1 mouse cellular context compared by ENCODE assay signal in the genomic region with DNA sequence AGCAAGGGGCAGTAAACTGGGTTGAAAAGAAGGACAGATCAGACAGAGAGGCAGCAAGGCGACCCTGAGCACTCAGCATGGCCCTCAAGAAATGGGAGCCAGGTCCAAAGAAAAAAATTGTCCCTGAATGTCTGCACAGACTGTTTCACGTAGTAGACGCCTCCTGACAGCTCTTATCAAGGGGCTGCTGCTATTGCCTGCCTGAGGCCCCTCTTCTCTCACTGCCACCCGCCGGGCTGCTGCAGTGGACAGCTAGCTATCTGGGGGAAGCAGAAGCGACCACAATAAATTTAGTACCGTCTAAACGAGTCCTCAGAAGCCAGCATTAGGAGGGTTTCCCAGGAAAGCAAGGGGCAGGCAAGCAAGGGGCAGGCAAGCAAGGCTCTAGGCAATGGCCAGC.
TF ChIP-seq lines count a peak whose summit lies in the region.

No protein-coding gene starts in this region.

TF ChIP-seq in MEL, 35 proteins besides CTCF, POLR2A, EP300 and RAD21 (continued from another document):
- TF ChIP-seq GATA1 (IDR thresholded peaks at IDR 0.05; ENCODE audit: low read depth, low read length) = peak; percentile 51; the same call in 1 of the 2 replicates
- TF ChIP-seq SMC3 (IDR thresholded peaks at IDR 0.05; ENCODE audit: low read depth, low read length) = no peak
- TF ChIP-seq MAX (IDR thresholded peaks at IDR 0.05; ENCODE audit: low read length) = no peak
- no peak for TF ChIP-seq ETS1 (IDR thresholded peaks at IDR 0.05; ENCODE audit: low read depth, low read length)
- TF ChIP-seq HCFC1 (IDR thresholded peaks at IDR 0.05; ENCODE audit: low read depth, low read length) = no peak
- no peak for TF ChIP-seq USF1 (IDR thresholded peaks at IDR 0.05; ENCODE audit: low read depth, low read length)
- no peak for TF ChIP-seq POLR2AphosphoS2 (IDR thresholded peaks at IDR 0.05; ENCODE audit: low read length)
- no peak for TF ChIP-seq BHLHE40 (IDR thresholded peaks at IDR 0.05; ENCODE audit: borderline replicate concordance, low read depth, low read length)
- TF ChIP-seq MAZ (IDR thresholded peaks at IDR 0.05; ENCODE audit: low read depth, low read length) = no peak; the same call in 1 of the 2 replicates
- 0 out of 2 replicates have a peak, but pooled peaks have one; percentile 21 for TF ChIP-seq MYB (IDR thresholded peaks at IDR 0.05; ENCODE audit: low read depth, low read length)
- TF ChIP-seq TAL1 (IDR thresholded peaks at IDR 0.05; ENCODE audit: low read length) = peak; percentile 82
- TF ChIP-seq KAT2A (conservative IDR thresholded peaks at IDR 0.05; ENCODE audit: low read depth, low read length) = no peak
- no peak for TF ChIP-seq ZC3H11A (IDR thresholded peaks at IDR 0.05; ENCODE audit: low read depth, low read length)
- no peak for TF ChIP-seq TBP (IDR thresholded peaks at IDR 0.05; ENCODE audit: low read depth, low read length)
- TF ChIP-seq MAFK (IDR thresholded peaks at IDR 0.05; ENCODE audit: borderline replicate concordance, low read depth, low read length) = no peak
- peak; percentile 71 for TF ChIP-seq ZNF384 (IDR thresholded peaks at IDR 0.05; ENCODE audit: low read depth, low read length)
- no peak for TF ChIP-seq NELFE (IDR thresholded peaks at IDR 0.05; ENCODE audit: low read depth, low read length)
- TF ChIP-seq GABPA (IDR thresholded peaks at IDR 0.05; ENCODE audit: low read depth, low read length) = no peak
- no peak for TF ChIP-seq CHD2 (IDR thresholded peaks at IDR 0.05; ENCODE audit: low read length)
- TF ChIP-seq ELF1 (IDR thresholded peaks at IDR 0.05; ENCODE audit: low read depth, low read length) = no peak
- no peak for TF ChIP-seq NRF1 (IDR thresholded peaks at IDR 0.05; ENCODE audit: insufficient read depth, low read depth, low read length, poor library complexity, severe bottlenecking)
- no peak for TF ChIP-seq ZKSCAN1 (IDR thresholded peaks at IDR 0.05; ENCODE audit: low read depth, low read length)
- no peak for TF ChIP-seq MEF2A (IDR thresholded peaks at IDR 0.05; ENCODE audit: extremely low read depth, insufficient replicate concordance, low read depth, low read length, poor library complexity, severe bottlenecking)
- no peak for TF ChIP-seq UBTF (IDR thresholded peaks at IDR 0.05; ENCODE audit: borderline replicate concordance, insufficient read depth, low read depth, low read length)
